Mouse (Mus musculus) lung, postnatal 0 days (tissue): Measurements from ENCODE around the gene Arhgap28. TPM values are rescaled to one million over a fixed set of nuclear protein-coding genes. Genes with fewer than 3 reads are reported as not detected.

ENCODE experiments used
- ATAC-seq: fragments of 200-750 bp; cut with Nextera tagmentation; 2 replicates; pipeline ENCODE4 v1.8.0; 2017; ENCODE audit warnings: moderate library complexity
- DNase-seq: peaks from one replicate; pipeline ENCODE4 v3.0.0-alpha.2; 2016; ENCODE audit warnings: low spot score
- H3K27ac ChIP-seq: fragments of 300-500 bp; sonication (generic); 2 replicates; pipeline ENCODE4 v1.5.1; 2014; ENCODE audit warnings: antibody characterized with exemption, mild to moderate bottlenecking, low read length, mixed read lengths
- H3K27me3 ChIP-seq: fragments of 300-500 bp; sonication (generic); replicated peaks from 2 replicates; pipeline ENCODE4 v1.6.1; 2014; ENCODE audit warnings: low read length, mixed read lengths; ENCODE audit not compliant: insufficient read depth
- H3K36me3 ChIP-seq: fragments of 300-500 bp; sonication (generic); 2 replicates; pipeline ENCODE4 v1.6.1; 2014; ENCODE audit warnings: low read length, mixed read lengths; ENCODE audit not compliant: insufficient read depth
- H3K4me1 ChIP-seq: fragments of 300-500 bp; sonication (generic); 2 replicates; pipeline ENCODE4 v1.6.1; 2014; ENCODE audit warnings: antibody characterized with exemption, low read depth, low read length, mixed read lengths; ENCODE audit not compliant: insufficient read depth
- H3K4me2 ChIP-seq: fragments of 300-500 bp; sonication (generic); replicated peaks from 2 replicates; pipeline ENCODE4 v1.6.1; 2014; ENCODE audit warnings: low read depth, mild to moderate bottlenecking, low read length, moderate library complexity, mixed read lengths
- H3K4me3 ChIP-seq: fragments of 300-500 bp; sonication (generic); 2 replicates; pipeline ENCODE4 v1.5.1; 2014; ENCODE audit warnings: low read depth, low read length
- H3K9ac ChIP-seq: fragments of 300-500 bp; sonication (generic); replicated peaks from 2 replicates; pipeline ENCODE4 v1.6.1; 2014; ENCODE audit warnings: low read depth, mild to moderate bottlenecking
- H3K9me3 ChIP-seq: fragments of 300-500 bp; sonication (generic); 2 replicates; pipeline ENCODE4 v1.6.1; 2016; ENCODE audit warnings: low read length, mixed read lengths
- CTCF ChIP-seq: IDR thresholded peaks from 2 replicates; pipeline ENCODE4 v1.5.1; 2016; ENCODE audit warnings: antibody characterized with exemption, mild to moderate bottlenecking
- EP300 ChIP-seq: IDR thresholded peaks from 2 replicates; pipeline ENCODE4 v1.6.1; 2016; ENCODE audit warnings: antibody characterized with exemption, mild to moderate bottlenecking, control low read depth
- WGBS: fragments of 180-500 bp; shearing (Covaris S2); extraction: QIAGEN DNeasy Blood & Tissue Kit; methylation state at CpG from one replicate; pipeline ENCODE4 v1.1.7; 2014; 5-methylcytosine and 5-hydroxymethylcytosine counted together
- polyA plus RNA-seq: library from polyadenylated mRNA; unstranded; fragments of >200 nt; fragmentation: Nextera tagmentation; extraction: Ambion mirVana; gene quantifications from 2 replicates; pipeline ENCODE4 v1.2.1, GENCODE M21; 2015

Gene Arhgap28
- polyA plus RNA-seq, 1 experiment from 2014 or later: 13.3 TPM

GRCm38 (mm10) chr17:67995277-67995819, 8.6 kb downstream of the Arhgap28 start:
- Histone ChIP-seq H3K36me3 (no peaks in the 10 kb centered on the region), H3K4me2 (peak overlapping the region; percentile 12; the same call in 1 of the 2 replicates), H3K27ac (no peak overlapping the region), H3K9me3 (no peaks in the 10 kb centered on the region), H3K4me3 (no peak overlapping the region), H3K4me1 (no peaks in the 10 kb centered on the region), H3K27me3 (no peaks in the 10 kb centered on the region), H3K9ac (no peak overlapping the region)
- ATAC-seq (no peak), DNase-seq (no peak)
- WGBS: 53% methylated on average over 2 of the region's 2 CpGs
- TF ChIP-seq CTCF (no peak), EP300 (no peak)

GRCm38 (mm10) chr17:67994861-67995260, 9.1 kb downstream of the Arhgap28 start:
- Histone ChIP-seq H3K4me3 (no peak overlapping the region), H3K27me3 (no peaks in the 10 kb centered on the region), H3K4me2 (no peak overlapping the region), H3K4me1 (no peaks in the 10 kb centered on the region), H3K27ac (no peak overlapping the region), H3K9me3 (no peaks in the 10 kb centered on the region), H3K36me3 (no peaks in the 10 kb centered on the region), H3K9ac (no peak overlapping the region)
- TF ChIP-seq CTCF: no peak
- ATAC-seq (no peak), DNase-seq (no peak)
- 62% methylated on average over 7 of the region's 7 CpGs for WGBS

DNA sequence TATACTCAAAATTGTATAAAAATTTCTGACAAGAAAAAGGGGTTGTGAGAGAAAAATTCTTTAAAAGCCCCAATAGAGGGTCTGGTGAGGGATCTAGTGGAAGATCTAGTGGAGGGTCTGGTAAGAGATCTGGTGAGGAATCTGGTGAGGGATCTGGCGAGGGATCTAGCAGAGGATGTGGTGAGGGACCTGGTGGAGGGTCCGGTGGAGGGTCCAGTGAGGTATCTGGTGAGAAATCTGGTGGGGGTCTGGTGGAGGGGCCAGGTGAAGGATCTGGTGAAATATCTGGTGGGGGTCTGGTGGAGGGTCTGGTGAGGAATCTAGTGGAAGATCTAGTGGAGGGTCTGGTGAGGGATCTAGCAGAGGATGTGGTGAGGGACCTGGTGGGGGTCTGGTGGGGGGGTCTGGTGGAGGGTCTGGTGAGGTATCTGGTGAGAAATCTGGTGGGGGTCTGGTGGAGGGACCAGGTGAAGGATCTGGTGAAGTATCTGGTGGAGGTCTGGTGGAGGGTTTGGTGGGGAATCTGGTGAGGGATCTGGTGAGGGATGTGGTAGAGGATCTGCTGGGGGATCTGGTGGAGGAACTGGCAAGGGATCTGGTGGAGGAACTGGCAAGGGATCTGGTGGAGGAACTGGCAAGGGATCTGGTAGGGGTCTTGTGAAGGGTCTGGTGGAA, 10.4 kb downstream of the Arhgap28 start:
- Histone ChIP-seq H3K9me3 (no peaks in the 10 kb centered on the region), H3K27ac (no peak overlapping the region), H3K36me3 (no peaks in the 10 kb centered on the region), H3K4me3 (no peak overlapping the region), H3K27me3 (no peaks in the 10 kb centered on the region), H3K9ac (no peak overlapping the region), H3K4me2 (no peak overlapping the region), H3K4me1 (peaks cover 6% of the 10 kb centered on the region; the same call in 1 of the 2 replicates)
- WGBS: 94% methylated on average over 2 of the region's 2 CpGs
- DNase-seq: no peak
- TF ChIP-seq EP300 (no peak), CTCF (no peak)
- ATAC-seq: no peak

DNA sequence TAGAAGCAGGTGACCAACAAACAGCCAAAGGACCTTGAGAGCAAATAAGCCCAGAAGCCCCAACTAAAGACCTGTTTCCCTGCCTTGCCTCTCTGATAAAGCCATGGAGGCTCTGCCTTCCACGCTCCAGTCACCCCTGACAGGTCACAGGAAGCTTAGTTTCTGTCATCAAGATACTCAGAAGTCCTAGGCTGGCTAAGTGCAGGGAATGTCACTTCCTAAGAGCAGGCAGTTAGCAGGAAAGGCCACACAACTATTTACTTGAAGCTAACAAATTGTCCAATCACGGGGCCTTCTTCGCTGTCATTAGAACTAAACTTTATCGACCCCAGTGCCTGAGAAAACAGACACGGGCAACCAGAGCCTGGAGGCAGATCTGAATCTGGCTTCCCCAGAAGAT, 14.2 kb downstream of the Arhgap28 start:
- H3K4me1 ChIP-seq: peaks cover 6% of the 10 kb centered on the region; the same call in 1 of the 2 replicates
- DNase-seq (peak; percentile 32), ATAC-seq (no peak)
- TF ChIP-seq EP300: no peak
- no peak for TF ChIP-seq CTCF
- peak overlapping the region; percentile 43; the same call in 1 of the 2 replicates for H3K27ac ChIP-seq
- no peak overlapping the region for H3K4me2 ChIP-seq
- no peak overlapping the region for H3K4me3 ChIP-seq
- H3K9ac ChIP-seq: no peak overlapping the region
- H3K27me3 ChIP-seq: no peaks in the 10 kb centered on the region
- no peaks in the 10 kb centered on the region for H3K9me3 ChIP-seq
- no peaks in the 10 kb centered on the region for H3K36me3 ChIP-seq
- WGBS: 25% methylated on average over 5 of the region's 5 CpGs

DNA sequence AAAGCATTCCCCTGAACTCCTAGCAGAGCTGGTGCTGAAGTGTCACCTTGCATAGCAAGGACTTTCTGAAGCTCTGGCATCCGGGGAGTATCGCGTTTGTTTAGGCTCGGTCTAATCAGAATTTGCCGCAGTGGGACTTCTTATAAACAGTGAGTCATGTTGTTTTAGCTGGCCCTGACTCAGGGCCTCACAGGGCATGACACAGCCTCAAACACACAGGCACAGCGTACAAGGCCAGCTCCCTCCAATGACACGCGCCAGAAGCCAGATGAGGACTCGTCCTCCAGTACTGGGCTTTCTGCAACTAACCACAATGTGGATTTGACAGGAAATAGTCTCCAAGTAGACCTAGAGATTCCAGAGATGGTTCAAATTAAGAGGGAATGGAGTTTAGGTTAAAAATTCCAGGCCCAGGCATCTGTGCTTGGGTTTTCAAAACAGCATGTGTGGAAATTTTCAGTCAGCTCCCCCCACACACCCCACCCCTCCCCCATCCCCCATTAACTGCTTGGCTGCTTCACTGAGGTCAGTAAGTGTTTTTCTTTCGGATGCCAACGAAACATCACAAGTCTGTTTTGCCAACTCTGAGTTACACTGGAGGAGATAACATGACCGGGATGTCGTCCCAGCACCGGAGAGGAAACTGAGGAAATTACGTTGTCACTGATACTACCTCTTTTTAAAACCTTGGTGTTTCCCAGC, 14.8 kb downstream of the Arhgap28 start:
- Histone ChIP-seq H3K27ac (peak overlapping the region; percentile 43; the same call in 1 of the 2 replicates), H3K9me3 (no peaks in the 10 kb centered on the region), H3K4me1 (peaks cover 6% of the 10 kb centered on the region; the same call in 1 of the 2 replicates), H3K27me3 (no peaks in the 10 kb centered on the region), H3K36me3 (no peaks in the 10 kb centered on the region), H3K9ac (no peak overlapping the region), H3K4me3 (no peak overlapping the region), H3K4me2 (0 out of 2 replicates have a peak overlapping the region, but pooled peaks have one; percentile 5)
- TF ChIP-seq EP300 (peak; percentile 50; the same call in 1 of the 2 replicates), CTCF (no peak)
- 5% methylated on average over 15 of the region's 15 CpGs for WGBS
- ATAC-seq (peak; percentile 98), DNase-seq (peak; percentile 91)

- DNase-seq: no peak
- 59% methylated on average over 4 of the region's 4 CpGs for WGBS
- Histone ChIP-seq H3K9me3 (no peaks in the 10 kb centered on the region), H3K9ac (no peak overlapping the region), H3K4me2 (no peak overlapping the region), H3K27ac (no peak overlapping the region), H3K4me1 (peaks cover 6% of the 10 kb centered on the region; the same call in 1 of the 2 replicates), H3K36me3 (no peaks in the 10 kb centered on the region), H3K4me3 (no peak overlapping the region), H3K27me3 (no peaks in the 10 kb centered on the region)
- TF ChIP-seq CTCF: no peak
- no peak for TF ChIP-seq EP300
- no peak for ATAC-seq
Observed at GRCm38 (mm10) chr17:67985532-67985931, 18.4 kb downstream of the Arhgap28 start.
